Mouse (Mus musculus): Measurements from ENCODE around the gene Slc2a8. TPM values are rescaled to one million over a fixed set of nuclear protein-coding genes. Genes with fewer than 3 reads are reported as not detected.

The Slc2a8 gene
- total and polyA plus RNA-seq, 3 experiments = 7.4 to 16.0 TPM; not detected in 1

DNA sequence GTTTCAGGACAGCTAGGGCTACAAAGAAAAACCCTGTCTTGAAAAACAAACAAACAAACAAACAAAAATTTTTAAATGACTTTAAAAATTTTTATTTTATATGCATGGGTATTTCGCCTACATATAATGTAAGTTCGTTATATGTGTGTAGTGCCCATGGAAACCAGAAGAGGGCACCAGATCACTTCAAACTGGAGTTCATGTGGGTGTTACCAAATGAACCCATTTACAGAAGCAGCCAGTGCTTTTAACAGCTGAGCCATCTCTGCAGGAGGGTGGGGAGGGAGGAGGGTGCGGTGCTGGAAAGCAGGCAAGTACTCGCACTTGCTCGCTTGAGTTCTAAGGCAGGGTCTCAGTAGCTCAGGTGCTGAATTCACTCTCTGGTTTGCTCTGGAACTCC is 42.5 kb downstream of the Slc2a8 start:
- Histone ChIP-seq H3K9me3 (replicated peaks; ENCODE audit: insufficient read depth, low read length) (no peaks in the 10 kb centered on the region), H3K4me1 (ENCODE audit: control insufficient read depth in 1 of 2, insufficient read depth in 2 of 2, low read length in 2 of 2) (no peaks in the 10 kb centered on the region), H3K9ac (ENCODE audit: control insufficient read depth, low read depth, low read length, poor library complexity, severe bottlenecking) (no peak overlapping the region), H3K4me3 (ENCODE audit: control insufficient read depth in 1 of 2, insufficient read depth in 1 of 2, low read depth in 2 of 2, low read length in 2 of 2) (no peak overlapping the region), H3K27ac (ENCODE audit: control insufficient read depth, low read depth, low read length) (no peak overlapping the region), H3K27me3 (ENCODE audit: control insufficient read depth in 1 of 2, insufficient read depth in 2 of 2, low read length in 2 of 2) (no peaks in the 10 kb centered on the region), H3K36me3 (ENCODE audit: control insufficient read depth in 1 of 2, insufficient read depth in 2 of 2, low read length in 2 of 2) (peaks cover 0 to 1% of the 10 kb centered on the region in 2 experiments; a peak in 1 of 4 replicates), H3K79me2 (ENCODE audit: control insufficient read depth, insufficient read depth, low read length, poor library complexity) (no peaks in the 10 kb centered on the region)
- peak; percentile 89 for DNase-seq (ENCODE audit: low read depth, low spot score)
- peak; percentile 35 to 73 (median 55); a peak in 5 of 6 replicates for TF ChIP-seq CTCF (IDR thresholded peaks at IDR 0.05 in 2 of 3, conservative IDR thresholded peaks at IDR 0.05 in 1 of 3; ENCODE audit: control insufficient read depth in 1 of 3, insufficient read depth in 1 of 3, low read depth in 2 of 3, low read length in 3 of 3, poor library complexity in 1 of 3, severe bottlenecking in 1 of 3)
- peak; percentile 68 for TF ChIP-seq RAD21 (IDR thresholded peaks at IDR 0.05; ENCODE audit: low read depth, low read length)
- no peak for TF ChIP-seq RCOR1 (IDR thresholded peaks at IDR 0.05; ENCODE audit: low read depth, low read length)
- TF ChIP-seq E2F4 (IDR thresholded peaks at IDR 0.05; ENCODE audit: borderline replicate concordance, low read depth, low read length) = no peak
- TF ChIP-seq MYC (IDR thresholded peaks at IDR 0.05; ENCODE audit: low read depth, low read length) = 0 out of 2 replicates have a peak, but pooled peaks have one; percentile 19
- TF ChIP-seq ZKSCAN1 (IDR thresholded peaks at IDR 0.05; ENCODE audit: low read depth, low read length) = no peak
- TF ChIP-seq SMC3 (IDR thresholded peaks at IDR 0.05; ENCODE audit: low read depth, low read length) = peak; percentile 42
- TF ChIP-seq KAT2A (conservative IDR thresholded peaks at IDR 0.05; ENCODE audit: low read depth, low read length) = no peak
- TF ChIP-seq POLR2AphosphoS2 (IDR thresholded peaks at IDR 0.05; ENCODE audit: low read length) = no peak

DNA sequence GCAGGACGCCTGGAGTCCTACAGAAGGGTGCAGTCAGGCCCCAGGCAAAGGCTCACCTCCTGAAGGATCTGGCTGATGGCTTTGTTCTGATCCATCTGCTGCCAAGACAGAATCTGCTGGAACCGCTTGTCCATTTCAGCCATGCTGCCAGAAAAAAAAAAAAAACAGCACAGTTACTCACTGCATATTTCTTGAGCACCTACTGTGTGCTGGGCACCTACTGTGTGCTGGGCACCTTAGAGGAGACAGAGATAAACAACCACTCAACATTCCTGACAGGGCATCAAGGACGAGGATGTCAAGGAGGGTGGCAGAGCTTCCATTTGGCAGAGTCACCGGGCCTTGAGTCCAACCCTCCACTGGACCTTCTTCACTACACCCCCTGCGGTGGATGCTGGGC is 43.1 kb downstream of the Slc2a8 start:
- H3K27me3 ChIP-seq (ENCODE audit: control insufficient read depth in 1 of 2, insufficient read depth in 2 of 2, low read length in 2 of 2) = no peaks in the 10 kb centered on the region
- no peak overlapping the region for H3K9ac ChIP-seq (ENCODE audit: control insufficient read depth, low read depth, low read length, poor library complexity, severe bottlenecking)
- H3K9me3 ChIP-seq (replicated peaks; ENCODE audit: insufficient read depth, low read length) = no peaks in the 10 kb centered on the region
- DNase-seq (ENCODE audit: low read depth, low spot score) = no peak
- H3K27ac ChIP-seq (ENCODE audit: control insufficient read depth, low read depth, low read length) = no peak overlapping the region
- peaks cover 0 to 1% of the 10 kb centered on the region in 2 experiments; a peak in 1 of 4 replicates for H3K36me3 ChIP-seq (ENCODE audit: control insufficient read depth in 1 of 2, insufficient read depth in 2 of 2, low read length in 2 of 2)
- no peak for TF ChIP-seq POLR2AphosphoS2 (IDR thresholded peaks at IDR 0.05; ENCODE audit: low read length)
- no peak for TF ChIP-seq GABPA (IDR thresholded peaks at IDR 0.05; ENCODE audit: low read depth, low read length)
- no peak for TF ChIP-seq MAFK (IDR thresholded peaks at IDR 0.05; ENCODE audit: borderline replicate concordance, low read depth, low read length)
- peak; percentile 99 for TF ChIP-seq ZKSCAN1 (IDR thresholded peaks at IDR 0.05; ENCODE audit: low read depth, low read length)
- no peak for TF ChIP-seq ZC3H11A (IDR thresholded peaks at IDR 0.05; ENCODE audit: low read depth, low read length)
- H3K4me3 ChIP-seq (ENCODE audit: control insufficient read depth in 1 of 2, insufficient read depth in 1 of 2, low read depth in 2 of 2, low read length in 2 of 2) = no peak overlapping the region
- H3K79me2 ChIP-seq (ENCODE audit: control insufficient read depth, insufficient read depth, low read length, poor library complexity) = no peaks in the 10 kb centered on the region
- H3K4me1 ChIP-seq (ENCODE audit: control insufficient read depth in 1 of 2, insufficient read depth in 2 of 2, low read length in 2 of 2) = no peaks in the 10 kb centered on the region

DNA sequence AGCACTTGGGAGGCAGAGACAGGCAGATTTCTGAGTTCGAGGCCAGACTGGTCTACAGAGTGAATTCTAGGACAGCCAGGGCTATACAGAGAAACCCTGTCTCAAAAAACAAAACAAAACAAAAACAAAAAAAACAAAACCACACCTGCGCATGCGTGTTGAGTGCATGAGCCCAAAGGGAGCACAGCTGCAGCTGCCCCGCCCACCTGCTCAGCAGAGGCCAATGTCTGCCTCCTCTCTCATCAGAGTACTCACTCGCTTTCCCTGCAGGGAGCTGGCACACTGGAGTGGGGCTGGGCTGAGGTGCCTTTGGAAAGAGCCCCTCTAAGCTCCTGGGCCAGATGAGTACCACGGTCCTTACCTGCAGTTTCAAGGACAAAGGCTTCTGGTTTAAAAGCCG is 50.2 kb downstream of the Slc2a8 start:
- Histone ChIP-seq H3K9ac (ENCODE audit: control insufficient read depth, low read depth, low read length, poor library complexity, severe bottlenecking) (no peak overlapping the region), H3K27me3 (ENCODE audit: control insufficient read depth in 1 of 2, insufficient read depth in 2 of 2, low read length in 2 of 2) (no peaks in the 10 kb centered on the region), H3K9me3 (replicated peaks; ENCODE audit: insufficient read depth, low read length) (no peaks in the 10 kb centered on the region), H3K27ac (ENCODE audit: control insufficient read depth, low read depth, low read length) (no peak overlapping the region), H3K4me3 (ENCODE audit: control insufficient read depth in 1 of 2, insufficient read depth in 1 of 2, low read depth in 2 of 2, low read length in 2 of 2) (no peak overlapping the region), H3K79me2 (ENCODE audit: control insufficient read depth, insufficient read depth, low read length, poor library complexity) (no peaks in the 10 kb centered on the region), H3K4me1 (ENCODE audit: control insufficient read depth in 1 of 2, insufficient read depth in 2 of 2, low read length in 2 of 2) (no peaks in the 10 kb centered on the region), H3K36me3 (ENCODE audit: control insufficient read depth in 1 of 2, insufficient read depth in 2 of 2, low read length in 2 of 2) (no peaks in the 10 kb centered on the region; a peak in 1 of 4 replicates)
- DNase-seq (ENCODE audit: low read depth, low spot score) = no peak
- TF ChIP-seq E2F4 (IDR thresholded peaks at IDR 0.05; ENCODE audit: borderline replicate concordance, low read depth, low read length) (no peak), POLR2AphosphoS2 (IDR thresholded peaks at IDR 0.05; ENCODE audit: low read length) (no peak), MAZ (IDR thresholded peaks at IDR 0.05; ENCODE audit: low read depth, low read length) (no peak), UBTF (IDR thresholded peaks at IDR 0.05; ENCODE audit: borderline replicate concordance, insufficient read depth, low read depth, low read length) (no peak), KAT2A (conservative IDR thresholded peaks at IDR 0.05; ENCODE audit: low read depth, low read length) (no peak), USF2 (IDR thresholded peaks at IDR 0.05; ENCODE audit: borderline replicate concordance in 1 of 2, insufficient read depth in 1 of 2, low read depth in 1 of 2, low read length in 2 of 2) (no peak), CHD2 (IDR thresholded peaks at IDR 0.05; ENCODE audit: low read length) (no peak), RAD21 (IDR thresholded peaks at IDR 0.05; ENCODE audit: low read depth, low read length) (no peak), USF1 (IDR thresholded peaks at IDR 0.05; ENCODE audit: low read depth, low read length) (no peak), GATA1 (IDR thresholded peaks at IDR 0.05; ENCODE audit: low read depth, low read length) (no peak), MYB (IDR thresholded peaks at IDR 0.05; ENCODE audit: low read depth, low read length) (no peak), ZC3H11A (IDR thresholded peaks at IDR 0.05; ENCODE audit: low read depth, low read length) (no peak), NELFE (IDR thresholded peaks at IDR 0.05; ENCODE audit: low read depth, low read length) (no peak), GABPA (IDR thresholded peaks at IDR 0.05; ENCODE audit: low read depth, low read length) (no peak), POLR2AphosphoS5 (IDR thresholded peaks at IDR 0.05; ENCODE audit: borderline replicate concordance, low read depth, low read length) (no peak), SIN3A (IDR thresholded peaks at IDR 0.05; ENCODE audit: low read length) (no peak)
